Mouse (Mus musculus) lung, adult 2 months (tissue): ENCODE data around the gene Sncg. TPM values are rescaled to one million over a fixed set of nuclear protein-coding genes. Genes with fewer than 3 reads are reported as not detected.

Experiments used
- DNase-seq: peaks from one replicate; pipeline ENCODE4 v3.0.0; 2022
- H3K4me1 ChIP-seq: fragments of 200-500 bp; 2 replicates; pipeline ENCODE4 v1.6.1; 2011; ENCODE audit warnings: low read length; ENCODE audit not compliant: control insufficient read depth, insufficient read depth
- H3K4me3 ChIP-seq: fragments of 200-500 bp; replicated peaks from 2 replicates; pipeline ENCODE3; 2011; ENCODE audit warnings: low read depth, mild to moderate bottlenecking, control low read depth, low read length; ENCODE audit errors: extremely low read depth
- CTCF ChIP-seq: fragments of 200-500 bp; IDR thresholded peaks from 2 replicates; pipeline ENCODE4 v1.5.1; 2011; ENCODE audit warnings: mild to moderate bottlenecking, low read length, control low read depth; ENCODE audit not compliant: insufficient read depth
- POLR2A ChIP-seq: fragments of 200-500 bp; IDR thresholded peaks from 2 replicates; pipeline ENCODE4 v1.6.1; 2011; ENCODE audit warnings: low read depth, mild to moderate bottlenecking, control low read depth, low read length, borderline replicate concordance; ENCODE audit errors: extremely low read depth
- WGBS: fragments of 180-500 bp; shearing (Covaris S2); methylation state at CpG from one replicate; pipeline ENCODE4 v1.1.7; 2018; 5-methylcytosine and 5-hydroxymethylcytosine counted together
- polyA plus RNA-seq: library from polyadenylated mRNA; depleted of rRNA; stranded (reverse); fragments of >200 nt; gene quantifications from 2 replicates; pipeline ENCODE4 v1.2.3, GENCODE M21; 2012

The Sncg gene
- polyA plus RNA-seq, 1 experiment = 10.2 TPM

DNA sequence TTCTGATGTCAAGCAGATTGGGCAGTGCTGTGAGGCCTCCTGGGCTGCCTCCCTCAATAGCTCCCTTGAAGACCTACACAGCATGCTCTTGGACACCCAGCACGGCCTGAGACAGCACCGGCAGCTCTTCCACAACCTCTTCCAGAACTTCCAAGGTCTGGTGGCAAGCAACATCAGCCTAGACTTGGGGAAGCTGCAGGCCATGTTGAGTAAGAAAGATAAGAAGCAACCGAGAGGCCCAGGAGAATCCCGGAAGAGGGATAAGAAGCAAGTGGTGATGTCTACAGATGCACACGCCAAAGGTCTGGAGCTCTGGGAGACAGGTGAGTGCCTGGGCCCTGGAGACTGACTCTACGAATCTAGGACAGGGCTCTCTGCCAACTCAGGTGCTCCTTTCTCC, 24.7 kb upstream of the Sncg start:
- Histone ChIP-seq H3K4me3 (no peak overlapping the region), H3K4me1 (no peaks in the 10 kb centered on the region)
- TF ChIP-seq POLR2A (no peak), CTCF (no peak)
- WGBS = 88% methylated on average over 6 of the region's 6 CpGs
- no peak for DNase-seq

GRCm38 (mm10) chr14:34398901-34399300, 24.3 kb upstream of the Sncg start:
- H3K4me1 ChIP-seq = no peaks in the 10 kb centered on the region
- TF ChIP-seq POLR2A = no peak
- no peak for TF ChIP-seq CTCF
- DNase-seq = no peak
- H3K4me3 ChIP-seq = no peak overlapping the region
- 87% methylated on average over 21 of the region's 21 CpGs for WGBS

DNA sequence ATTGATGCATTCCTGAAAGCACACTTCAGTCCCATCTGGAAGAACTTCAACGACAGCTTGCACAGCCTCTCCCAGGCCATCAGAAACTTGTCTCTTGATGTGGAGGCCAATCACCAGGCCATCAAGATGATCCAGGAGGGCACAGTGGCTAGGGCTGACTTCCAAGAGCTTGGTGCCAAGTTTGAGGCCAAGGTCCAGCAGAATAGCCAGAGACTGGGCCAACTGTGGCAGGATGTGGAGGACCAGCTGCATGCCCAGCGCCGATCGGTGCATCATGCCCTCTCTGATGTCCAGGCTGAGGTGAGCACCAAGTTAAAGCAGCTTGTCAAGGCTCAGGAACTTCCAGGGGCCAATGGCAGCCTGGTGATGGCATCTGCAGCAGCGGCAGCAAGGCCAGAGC, 23.3 kb upstream of the Sncg start:
- Histone ChIP-seq H3K4me1 (no peaks in the 10 kb centered on the region), H3K4me3 (no peak overlapping the region)
- TF ChIP-seq POLR2A (no peak), CTCF (no peak)
- no peak for DNase-seq
- 81% methylated on average over 5 of the region's 5 CpGs for WGBS

DNA sequence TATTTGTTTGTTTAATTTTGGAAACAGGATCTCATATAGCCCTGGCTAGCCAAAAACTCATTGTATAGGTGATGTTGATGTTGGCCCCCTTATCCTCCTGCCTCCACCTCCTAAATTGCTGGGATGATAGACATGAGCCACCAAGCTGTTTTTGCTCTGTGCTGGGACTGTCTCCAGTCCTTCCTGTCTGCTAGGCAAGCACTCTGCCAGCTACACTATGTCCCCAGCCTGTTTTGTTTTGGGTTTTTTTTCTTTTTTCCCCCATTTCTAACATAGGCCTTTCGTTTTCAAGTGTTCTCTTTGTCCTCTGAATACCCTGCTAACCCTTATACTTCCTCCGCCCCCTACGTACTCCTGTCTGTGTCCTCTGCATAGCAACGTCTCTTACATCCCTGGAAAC, 18.7 kb upstream of the Sncg start:
- no peak for DNase-seq
- no peak overlapping the region for H3K4me3 ChIP-seq
- H3K4me1 ChIP-seq = no peaks in the 10 kb centered on the region
- 67% methylated on average over 4 of the region's 4 CpGs for WGBS
- TF ChIP-seq CTCF (no peak), POLR2A (no peak)

DNA sequence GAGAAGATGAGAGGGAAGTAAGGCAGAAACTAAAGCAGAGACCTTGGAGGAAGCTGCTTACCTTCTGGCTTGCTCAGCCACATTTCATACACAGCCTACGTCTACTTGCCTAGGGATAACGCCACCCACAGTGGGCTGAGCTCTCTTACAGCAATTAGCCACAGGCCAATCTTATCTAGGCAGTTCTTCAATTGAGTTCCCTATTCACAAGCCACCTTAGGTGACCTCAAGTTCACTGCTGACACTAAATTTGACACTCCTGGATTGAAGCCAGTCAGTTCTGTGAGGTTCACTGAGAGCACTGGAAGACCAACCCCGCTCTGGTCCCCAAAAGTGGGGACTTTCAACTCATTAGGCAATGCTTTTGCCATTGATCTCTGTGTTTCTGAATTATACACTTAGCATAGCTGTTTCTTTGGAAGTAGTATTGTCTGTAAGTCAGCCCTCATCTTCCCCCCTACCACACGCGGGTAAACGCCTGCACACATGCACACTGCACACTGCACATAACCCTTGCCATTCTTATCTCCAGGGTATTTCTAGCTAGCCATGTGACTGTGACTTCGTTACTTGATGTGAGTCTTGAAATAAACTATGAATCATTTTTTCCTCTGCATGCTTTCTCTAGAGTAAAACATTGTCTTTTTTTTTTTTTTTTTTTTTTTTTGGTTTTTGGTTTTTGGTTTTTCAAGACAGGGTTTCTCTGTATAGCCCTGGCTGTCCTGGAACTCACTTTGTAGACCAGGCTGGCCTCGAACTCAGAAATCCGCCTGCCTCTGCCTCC, 8.5 kb upstream of the Sncg start:
- TF ChIP-seq CTCF = no peak
- TF ChIP-seq POLR2A = no peak
- peaks cover 8% of the 10 kb centered on the region for H3K4me1 ChIP-seq
- WGBS = 89% methylated on average over 9 of the region's 9 CpGs
- no peak for DNase-seq
- H3K4me3 ChIP-seq = no peak overlapping the region

GRCm38 (mm10) chr14:34378560-34379331, 4.2 kb upstream of the Sncg start:
- 27% methylated on average over 11 of the region's 11 CpGs for WGBS
- TF ChIP-seq CTCF (no peak), POLR2A (no peak)
- Histone ChIP-seq H3K4me3 (no peak overlapping the region), H3K4me1 (peaks cover 11% of the 10 kb centered on the region)
- no peak for DNase-seq

GRCm38 (mm10) chr14:34377121-34377520, 2.5 kb upstream of the Sncg start:
- no peak for DNase-seq
- Histone ChIP-seq H3K4me1 (peaks cover 11% of the 10 kb centered on the region), H3K4me3 (no peak overlapping the region)
- no peak for TF ChIP-seq CTCF
- no peak for TF ChIP-seq POLR2A
- 55% methylated on average over 4 of the region's 4 CpGs for whole genome bisulfite sequencing

DNA sequence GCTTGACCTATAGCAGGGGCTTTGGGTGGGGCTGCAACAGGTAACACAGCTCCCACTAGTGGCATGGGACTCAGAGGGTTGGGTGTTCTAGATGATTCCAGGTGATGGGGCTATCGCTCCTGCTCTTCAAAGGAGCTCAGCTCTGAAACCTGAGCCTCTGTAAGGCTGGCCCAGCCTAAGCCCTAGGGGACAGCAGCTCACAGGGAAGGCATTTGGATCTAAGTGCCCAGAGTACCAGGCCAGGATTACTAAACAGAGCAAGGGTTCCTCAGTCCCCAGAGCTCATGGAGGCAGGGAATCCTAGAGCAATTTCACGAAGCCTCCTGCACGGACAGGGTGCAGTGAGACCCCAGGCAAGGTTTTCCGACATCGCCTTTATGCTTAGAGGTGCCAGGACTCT, 1.4 kb upstream of the Sncg start:
- WGBS = 76% methylated on average over 5 of the region's 5 CpGs
- Histone ChIP-seq H3K4me1 (peaks cover 11% of the 10 kb centered on the region), H3K4me3 (peak overlapping the region; percentile 33)
- TF ChIP-seq POLR2A (no peak), CTCF (no peak)
- DNase-seq = no peak

GRCm38 (mm10) chr14:34375415-34375904, 871 bp upstream of the Sncg start, which contains the start of gene Mmrn2:
Mmrn2 (plus strand) TSS chr14:34375465.
- Histone ChIP-seq H3K4me3 (peak within 1 kb of the TSS; percentile 33), H3K4me1 (peaks cover 11% of the 10 kb centered on the region)
- 52% methylated on average over 13 of the region's 13 CpGs for WGBS

More at GRCm38 (mm10) chr14:34375415-34375904, 871 bp upstream of the Sncg start, which contains the start of gene Mmrn2:
- TF ChIP-seq CTCF (no peak), POLR2A (no peak)
- no peak for DNase-seq
